Comparison of ENCODE assay signal across 7 mouse cellular contexts in genomic region chr15:80977620-80978334, GRCm38 (mm10). TPM values are rescaled to one million over a fixed set of nuclear protein-coding genes. Genes with fewer than 3 reads are reported as not detected.
DNase-seq lines count a peak whose midpoint lies in the region; ATAC-seq lines count a peak whose summit lies in the region.

Gene Sgsm3 (plus strand): TSS chr15:80977765.

- peaks cover 9% of the 10 kb centered on the region for H3K4me1 ChIP-seq in intestine, embryonic 15.5 days (replicated peaks)
- H3K4me1 ChIP-seq in midbrain, embryonic 10.5 days, result peaks cover 20% of the 10 kb centered on the region

- H3K4me3 ChIP-seq in intestine, embryonic 15.5 days (replicated peaks), result peak within 1 kb of the TSS; percentile 92
- H3K4me3 ChIP-seq in midbrain, embryonic 10.5 days, result peak within 1 kb of the TSS; percentile 95

- DNase-seq in adrenal gland, adult 18-20 months (ENCODE audit: low spot score in 2 of 2), result peak; percentile 83 to 88
- peak; percentile 91 for DNase-seq in embryo, embryonic 11 days
- DNase-seq in gastrocnemius, postnatal 36 days, result peak; percentile 77 to 80
- peak; percentile 88 to 90 for DNase-seq in left cerebral cortex, postnatal 25 days (ENCODE audit: low spot score in 2 of 2)
- peak; percentile 82 for DNase-seq in midbrain, embryonic 10.5 days (ENCODE audit: low spot score)
- peak; percentile 82 for DNase-seq in right cerebral cortex, postnatal 4 days

- ATAC-seq in intestine, embryonic 15.5 days, result peak; percentile 95

- no peaks in the 10 kb centered on the region for H3K27me3 ChIP-seq in intestine, embryonic 15.5 days (replicated peaks)
- no peaks in the 10 kb centered on the region for H3K27me3 ChIP-seq in midbrain, embryonic 10.5 days (ENCODE audit: low read depth, poor library complexity, severe bottlenecking)

- intact Hi-C loops in gastrocnemius, postnatal 36 days (cut with DNase I), result no loop called here
- intact Hi-C loops in left cerebral cortex, postnatal 25 days (cut with DNase I), result no loop called here

- WGBS in intestine, embryonic 15.5 days, result under 1% methylated on average over 67 of the region's 67 CpGs
- under 1% methylated on average over 67 of the region's 67 CpGs for WGBS in midbrain, embryonic 10.5 days

- H3K9me3 ChIP-seq in intestine, embryonic 15.5 days, result no peaks in the 10 kb centered on the region
- H3K9me3 ChIP-seq in midbrain, embryonic 10.5 days (replicated peaks), result no peaks in the 10 kb centered on the region

- peak within 1 kb of the TSS; percentile 72 for H3K4me2 ChIP-seq in intestine, embryonic 15.5 days (replicated peaks)

- peak within 1 kb of the TSS; percentile 73 for H3K9ac ChIP-seq in intestine, embryonic 15.5 days

- H3K27ac ChIP-seq in intestine, embryonic 15.5 days, result peak within 1 kb of the TSS; percentile 39; the same call in 1 of the 2 replicates
- H3K27ac ChIP-seq in midbrain, embryonic 10.5 days (replicated peaks), result peak within 1 kb of the TSS; percentile 87

- H3K36me3 ChIP-seq in intestine, embryonic 15.5 days, result no peaks in the 10 kb centered on the region
- H3K36me3 ChIP-seq in midbrain, embryonic 10.5 days, result no peaks in the 10 kb centered on the region

RNA-seq across cellular contexts. Expression of gene Sgsm3, which starts in this region (rescaled TPM):
- total RNA-seq in adrenal gland, adult 18-20 months (2021), result 10 to 100 TPM; 15.6 to 26.6 TPM
- 10 to 100 TPM; 11.8 to 17.8 TPM for total RNA-seq in gastrocnemius, postnatal 36 days (2021)
- polyA plus RNA-seq in intestine, embryonic 15.5 days (2015; fragmentation: Nextera tagmentation; extraction: Ambion mirVana), result 27.6 and 29.2 TPM in 2 replicates
- total RNA-seq in left cerebral cortex, postnatal 25 days (2021), result 10 to 100 TPM; 77.2 to 91.3 TPM
- 38.0 and 38.8 TPM in 2 replicates for polyA plus RNA-seq in midbrain, embryonic 10.5 days (2016; fragmentation: Nextera tagmentation; extraction: Ambion mirVana)

Comparison
In these comparisons a context has a peak if more than half of its experiments do, and no peak if none do; other contexts are left out.
1. Peak in every context shown above with its lines: DNase-seq, ATAC-seq, H3K4me3 ChIP-seq and H3K27ac ChIP-seq.